Mouse (Mus musculus) forebrain, embryonic 14.5 days (tissue): ENCODE results near the gene Ankrd11. TPM values are rescaled to one million over a fixed set of nuclear protein-coding genes. Genes with fewer than 3 reads are reported as not detected.

Experiments used
- ATAC-seq: fragments of 200-750 bp; cut with Nextera tagmentation; 2 replicates; pipeline ENCODE4 v1.8.0; 2017; ENCODE audit warnings: mild to moderate bottlenecking, moderate library complexity
- DNase-seq: peaks from one replicate; pipeline ENCODE4 v3.0.0-alpha.2; 2015; ENCODE audit warnings: low spot score
- H3K27ac ChIP-seq: fragments of 300-500 bp; sonication (generic); 2 replicates; pipeline ENCODE4 v1.5.1; 2014; ENCODE audit warnings: low read depth, mild to moderate bottlenecking, control low read depth, low read length, moderate library complexity
- H3K27me3 ChIP-seq: fragments of 300-500 bp; sonication (generic); replicated peaks from 2 replicates; pipeline ENCODE4 v1.6.1; 2014; ENCODE audit warnings: low read length, control low read depth, mixed read lengths; ENCODE audit not compliant: control insufficient read depth, insufficient read depth
- H3K36me3 ChIP-seq: fragments of 300-500 bp; sonication (generic); 2 replicates; pipeline ENCODE4 v1.6.1; 2014; ENCODE audit warnings: low read length, control low read depth; ENCODE audit not compliant: control insufficient read depth, insufficient read depth
- H3K4me1 ChIP-seq: fragments of 300-500 bp; sonication (generic); 2 replicates; pipeline ENCODE4 v1.6.1; 2014; ENCODE audit warnings: antibody characterized with exemption, low read length, control low read depth; ENCODE audit not compliant: control insufficient read depth, insufficient read depth
- H3K4me2 ChIP-seq: fragments of 300-500 bp; sonication (generic); 2 replicates; pipeline ENCODE4 v1.6.1; 2014; ENCODE audit warnings: mild to moderate bottlenecking, control low read depth, low read length
- H3K4me3 ChIP-seq: fragments of 300-500 bp; sonication (generic); 2 replicates; pipeline ENCODE4 v1.5.1; 2014; ENCODE audit warnings: low read depth, low read length, control low read depth
- H3K9ac ChIP-seq: fragments of 300-500 bp; sonication (generic); 2 replicates; pipeline ENCODE4 v1.6.1; 2014; ENCODE audit warnings: mild to moderate bottlenecking, low read length, control low read depth, moderate library complexity
- H3K9me3 ChIP-seq: fragments of 300-500 bp; sonication (generic); replicated peaks from 2 replicates; pipeline ENCODE4 v1.6.1; 2016; ENCODE audit warnings: low read length, control low read depth, mixed read lengths; ENCODE audit not compliant: control insufficient read depth
- WGBS: fragments of 180-500 bp; shearing (Covaris S2); extraction: QIAGEN DNeasy Blood & Tissue Kit; methylation state at CpG from one replicate; pipeline ENCODE4 v1.1.7; 2014; 5-methylcytosine and 5-hydroxymethylcytosine counted together
- polyA plus RNA-seq: library from polyadenylated mRNA; unstranded; fragments of >200 nt; fragmentation: Nextera tagmentation; extraction: Ambion mirVana; gene quantifications from 2 replicates; pipeline ENCODE4 v1.2.1, GENCODE M21; 2014

Ankrd11 gene
- polyA plus RNA-seq, 1 experiment from 2014 or later = 32.1 TPM

GRCm38 (mm10) chr8:122925939-122926722 lies 115.9 kb downstream of the Ankrd11 start:
- Histone ChIP-seq H3K36me3 (no peaks in the 10 kb centered on the region), H3K9me3 (no peaks in the 10 kb centered on the region), H3K27me3 (no peaks in the 10 kb centered on the region), H3K4me2 (no peak overlapping the region), H3K27ac (no peak overlapping the region), H3K9ac (no peak overlapping the region), H3K4me3 (no peak overlapping the region), H3K4me1 (peaks cover 7% of the 10 kb centered on the region)
- no peak for DNase-seq
- no peak for ATAC-seq
- 89% methylated on average over 8 of the region's 8 CpGs for whole genome bisulfite sequencing

- no peak overlapping the region for H3K4me2 ChIP-seq
- DNase-seq (no peak), ATAC-seq (no peak)
- H3K9ac ChIP-seq = no peak overlapping the region
- H3K9me3 ChIP-seq = no peaks in the 10 kb centered on the region
- no peaks in the 10 kb centered on the region for H3K27me3 ChIP-seq
- H3K4me1 ChIP-seq = peaks cover 6% of the 10 kb centered on the region
- WGBS = 82% methylated on average over 6 of the region's 6 CpGs
- H3K36me3 ChIP-seq = no peaks in the 10 kb centered on the region
- H3K27ac ChIP-seq = no peak overlapping the region
- H3K4me3 ChIP-seq = no peak overlapping the region
Measured at GRCm38 (mm10) chr8:122924091-122924490, 118.0 kb downstream of the Ankrd11 start.

- H3K27me3 ChIP-seq = no peaks in the 10 kb centered on the region
- no peaks in the 10 kb centered on the region for H3K9me3 ChIP-seq
- DNase-seq (no peak), ATAC-seq (no peak)
- no peak overlapping the region for H3K9ac ChIP-seq
- peaks cover 8% of the 10 kb centered on the region for H3K4me1 ChIP-seq
- no peaks in the 10 kb centered on the region for H3K36me3 ChIP-seq
- H3K27ac ChIP-seq = no peak overlapping the region
- 54% methylated on average over 7 of the region's 7 CpGs for WGBS
- no peak overlapping the region for H3K4me2 ChIP-seq
- no peak overlapping the region for H3K4me3 ChIP-seq
Measured at GRCm38 (mm10) chr8:122923431-122924090, 118.5 kb downstream of the Ankrd11 start.

GRCm38 (mm10) chr8:122922945-122923344 lies 119.1 kb downstream of the Ankrd11 start:
- no peaks in the 10 kb centered on the region for H3K9me3 ChIP-seq
- no peak overlapping the region for H3K9ac ChIP-seq

GRCm38 (mm10) chr8:122920890-122921289 lies 121.2 kb downstream of the Ankrd11 start:
- Histone ChIP-seq H3K4me3 (no peak overlapping the region), H3K36me3 (peaks cover under 1% of the 10 kb centered on the region; the same call in 1 of the 2 replicates), H3K9ac (no peak overlapping the region), H3K27ac (no peak overlapping the region), H3K9me3 (no peaks in the 10 kb centered on the region), H3K4me1 (peaks cover 8% of the 10 kb centered on the region), H3K4me2 (0 out of 2 replicates have a peak overlapping the region, but pooled peaks have one; percentile 7), H3K27me3 (no peaks in the 10 kb centered on the region)
- 73% methylated on average over 7 of the region's 7 CpGs for WGBS
- peak; percentile 50 for DNase-seq
- ATAC-seq = no peak

More at GRCm38 (mm10) chr8:122922945-122923344, 119.1 kb downstream of the Ankrd11 start:
- no peak overlapping the region for H3K4me2 ChIP-seq
- H3K4me1 ChIP-seq = peaks cover 8% of the 10 kb centered on the region
- H3K4me3 ChIP-seq = no peak overlapping the region
- H3K27ac ChIP-seq = no peak overlapping the region
- no peak for DNase-seq
- ATAC-seq = no peak
- H3K27me3 ChIP-seq = no peaks in the 10 kb centered on the region
- 78% methylated on average over 3 of the region's 3 CpGs for WGBS
- H3K36me3 ChIP-seq = no peaks in the 10 kb centered on the region

- Histone ChIP-seq H3K9ac (no peak overlapping the region), H3K9me3 (no peaks in the 10 kb centered on the region), H3K27ac (no peak overlapping the region), H3K4me2 (no peak overlapping the region), H3K4me1 (peaks cover 8% of the 10 kb centered on the region), H3K4me3 (no peak overlapping the region), H3K36me3 (peaks cover 14% of the 10 kb centered on the region), H3K27me3 (no peaks in the 10 kb centered on the region)
- DNase-seq (no peak), ATAC-seq (no peak)
- WGBS = 81% methylated on average over 7 of the region's 7 CpGs
Measured at GRCm38 (mm10) chr8:122918438-122919107, 123.5 kb downstream of the Ankrd11 start.

- Histone ChIP-seq H3K4me3 (no peak overlapping the region), H3K9ac (no peak overlapping the region)
Measured at GRCm38 (mm10) chr8:122917531-122918392, 124.3 kb downstream of the Ankrd11 start.

GRCm38 (mm10) chr8:122916766-122917165 lies 125.3 kb downstream of the Ankrd11 start:
- Histone ChIP-seq H3K4me1 (peaks cover 8% of the 10 kb centered on the region), H3K36me3 (peaks cover 19% of the 10 kb centered on the region), H3K4me3 (no peak overlapping the region), H3K9me3 (no peaks in the 10 kb centered on the region), H3K9ac (no peak overlapping the region), H3K4me2 (no peak overlapping the region), H3K27me3 (no peaks in the 10 kb centered on the region), H3K27ac (no peak overlapping the region)
- no peak for ATAC-seq
- WGBS = 73% methylated on average over 3 of the region's 3 CpGs
- no peak for DNase-seq

More at GRCm38 (mm10) chr8:122917531-122918392, 124.3 kb downstream of the Ankrd11 start:
- H3K4me1 ChIP-seq = peaks cover 8% of the 10 kb centered on the region
- no peaks in the 10 kb centered on the region for H3K27me3 ChIP-seq
- 74% methylated on average over 11 of the region's 11 CpGs for WGBS
- ATAC-seq (no peak), DNase-seq (no peak)
- peaks cover 14% of the 10 kb centered on the region for H3K36me3 ChIP-seq
- H3K9me3 ChIP-seq = no peaks in the 10 kb centered on the region
- no peak overlapping the region for H3K4me2 ChIP-seq
- no peak overlapping the region; the same call in 1 of the 2 replicates for H3K27ac ChIP-seq
